In the genomic region with DNA sequence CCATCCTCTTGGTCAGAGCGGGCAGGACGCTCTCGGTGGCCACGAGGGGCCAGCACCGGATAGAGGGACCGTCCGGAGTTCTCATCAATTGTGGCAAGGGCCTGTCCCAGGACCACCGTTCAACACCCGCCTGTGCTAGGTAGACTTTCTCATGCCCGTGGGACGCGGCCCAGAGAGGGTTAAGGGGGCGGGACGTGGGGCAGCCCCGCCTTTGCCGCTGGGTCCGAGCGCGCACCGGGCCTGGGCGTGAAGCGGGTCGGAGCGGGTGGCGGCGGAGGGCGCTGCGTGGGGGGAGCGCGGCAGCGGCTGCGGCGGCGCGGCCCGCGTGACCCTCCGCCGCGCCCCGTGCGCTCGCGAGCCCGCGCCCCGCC, we compare ENCODE assay signal across 8 mouse cellular contexts. TPM values are rescaled to one million over a fixed set of nuclear protein-coding genes. Genes with fewer than 3 reads are reported as not detected.
DNase-seq lines count a peak whose midpoint lies in the region; ATAC-seq lines count a peak whose summit lies in the region.

TSS of gene Fndc10 (plus strand) at position 232 of the 371 bp plus-strand sequence.

- peaks cover 28% of the 10 kb centered on the region for H3K4me1 ChIP-seq in hindbrain, embryonic 13.5 days (replicated peaks)

- no peaks in the 10 kb centered on the region for H3K9me3 ChIP-seq in hindbrain, embryonic 13.5 days

- peak; percentile 61 for DNase-seq in NIH3T3 (ENCODE audit: low read depth)
- DNase-seq in cerebellum, adult 9-11 months, result peak; percentile 90
- DNase-seq in frontal cortex, postnatal 14 days (ENCODE audit: low spot score in 2 of 2), result peak; percentile 62 to 66
- peak in 1 of 2 experiments; percentile 78 for DNase-seq in left cerebral cortex, adult 18-20 months (ENCODE audit: low spot score in 2 of 2)
- peak; percentile 32 for DNase-seq in lung, postnatal 25 days (ENCODE audit: low spot score)
- peak; percentile 83 for DNase-seq in right cerebral cortex, postnatal 14 days
- DNase-seq in c-Kit-positive CD71-positive TER-119-positive erythroid progenitor cells, embryonic 14.5 days (ENCODE audit: low spot score), result no peak

- H3K4me3 ChIP-seq in hindbrain, embryonic 13.5 days, result peak within 1 kb of the TSS; percentile 65

- peak within 1 kb of the TSS; percentile 90 for H3K4me2 ChIP-seq in hindbrain, embryonic 13.5 days

- H3K9ac ChIP-seq in hindbrain, embryonic 13.5 days, result peak within 1 kb of the TSS; percentile 86

- peaks cover 23% of the 10 kb centered on the region for H3K27me3 ChIP-seq in hindbrain, embryonic 13.5 days

- H3K27ac ChIP-seq in hindbrain, embryonic 13.5 days, result peak within 1 kb of the TSS; percentile 96

- H3K36me3 ChIP-seq in hindbrain, embryonic 13.5 days, result no peaks in the 10 kb centered on the region

- under 1% methylated on average over 36 of the region's 47 CpGs for WGBS in hindbrain, embryonic 13.5 days

- peak; percentile 86 for ATAC-seq in hindbrain, embryonic 13.5 days (ENCODE audit: low FRiP score)

RNA-seq across cellular contexts. Expression of gene Fndc10, which starts in this region (rescaled TPM):
- 7.5 and 7.9 TPM in 2 replicates for polyA plus RNA-seq in hindbrain, embryonic 13.5 days (2015; fragmentation: Nextera tagmentation; extraction: Ambion mirVana)
- 10 to 100 TPM; 27.8 to 32.8 TPM for total RNA-seq in left cerebral cortex, adult 18-20 months (2021)
